Mouse (Mus musculus): ENCODE data around the gene Sorl1.

DNA sequence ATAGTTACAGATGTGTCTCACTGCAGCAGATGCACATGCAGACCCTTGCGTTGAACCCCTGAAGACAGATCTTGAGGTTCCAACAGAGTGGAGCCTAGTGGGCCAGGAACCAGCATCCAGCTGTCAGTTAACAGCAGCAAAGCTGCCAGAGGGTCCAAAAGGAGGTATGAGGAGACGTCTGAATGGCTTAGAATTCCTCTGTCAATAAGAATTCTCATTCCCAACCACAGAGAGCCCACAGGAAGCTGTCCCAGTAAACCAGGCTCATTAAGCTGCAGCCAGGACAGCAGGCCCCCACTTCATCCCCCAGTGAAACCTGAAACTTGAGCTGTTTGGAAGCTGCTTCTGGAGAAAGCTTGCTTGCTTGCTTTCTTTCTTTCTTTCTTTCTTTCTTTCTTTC lies 200.0 kb downstream of the Sorl1 start:
- no peak for TF ChIP-seq POLR2A (IDR thresholded peaks at IDR 0.05; ENCODE audit: extremely low read depth, insufficient read depth, low read length)
- no peak for TF ChIP-seq CTCF (IDR thresholded peaks at IDR 0.05; ENCODE audit: extremely low read depth, insufficient read depth, low read length)
